Mouse (Mus musculus) naive thymus-derived CD4-positive, alpha-beta T cell, adult 2 months (primary cell): ENCODE measurements around the gene Fam129c.

Experiments used
- DNase-seq: peaks from one replicate; pipeline ENCODE4 v3.0.0-alpha.2; 2011; ENCODE audit warnings: low read depth

Fam129c gene

GRCm38 (mm10) chr8:71610822-71611651, 13.6 kb downstream of the Fam129c start, which contains the start of gene Colgalt1:
TSS of gene Colgalt1 (plus strand) at chr8:71610998.
- DNase-seq = peak; percentile 99

GRCm38 (mm10) chr8:71612141-71612540, 14.7 kb downstream of the Fam129c start:
- DNase-seq = no peak

GRCm38 (mm10) chr8:71613418-71613817, 16.0 kb downstream of the Fam129c start:
- DNase-seq = no peak

- no peak for DNase-seq
Observed at GRCm38 (mm10) chr8:71619786-71620185, 22.3 kb downstream of the Fam129c start.

GRCm38 (mm10) chr8:71625088-71625487, 27.6 kb downstream of the Fam129c start:
- DNase-seq = no peak

GRCm38 (mm10) chr8:71626753-71627152, 29.3 kb downstream of the Fam129c start:
- DNase-seq = no peak

- no peak for DNase-seq
Observed at GRCm38 (mm10) chr8:71627265-71628099, 30.0 kb downstream of the Fam129c start.

GRCm38 (mm10) chr8:71628396-71629095, 31.1 kb downstream of the Fam129c start:
- DNase-seq = peak; percentile 34

GRCm38 (mm10) chr8:71629096-71629697, 31.7 kb downstream of the Fam129c start:
- DNase-seq = peak; percentile 96

GRCm38 (mm10) chr8:71629781-71630212, 32.3 kb downstream of the Fam129c start:
- no peak for DNase-seq

- peak; percentile 28 for DNase-seq
Observed at GRCm38 (mm10) chr8:71630761-71631160, 33.3 kb downstream of the Fam129c start.

- peak; percentile 23 for DNase-seq
Observed at GRCm38 (mm10) chr8:71631897-71632296, 34.4 kb downstream of the Fam129c start.

GRCm38 (mm10) chr8:71633164-71633563, 35.7 kb downstream of the Fam129c start:
- DNase-seq = peak; percentile 76

GRCm38 (mm10) chr8:71633981-71634667, 36.7 kb downstream of the Fam129c start:
- peak; percentile 87 for DNase-seq

- DNase-seq = no peak
Observed at GRCm38 (mm10) chr8:71637149-71638095, 40.0 kb downstream of the Fam129c start.

GRCm38 (mm10) chr8:71638321-71638720, 40.9 kb downstream of the Fam129c start:
- no peak for DNase-seq

GRCm38 (mm10) chr8:71639318-71639717, 41.9 kb downstream of the Fam129c start:
- no peak for DNase-seq

- no peak for DNase-seq
Observed at GRCm38 (mm10) chr8:71645510-71645909, 48.1 kb downstream of the Fam129c start.

GRCm38 (mm10) chr8:71654600-71654999, 57.2 kb downstream of the Fam129c start:
- peak; percentile 54 for DNase-seq
